Mouse (Mus musculus): ENCODE results near the gene Slc9a9.

GRCm38 (mm10) chr9:94851550-94851949, 181.8 kb downstream of the Slc9a9 start:
- TF ChIP-seq CTCF (IDR thresholded peaks at IDR 0.05; ENCODE audit: control insufficient read depth, insufficient read depth, insufficient replicate concordance, low read depth, low read length), result no peak
- no peak for TF ChIP-seq POLR2A (IDR thresholded peaks at IDR 0.05; ENCODE audit: control insufficient read depth, low read depth, low read length)
